Mouse (Mus musculus) brown adipose tissue, adult 24 weeks (tissue): Measurements from ENCODE around the gene Sesn3. TPM values are rescaled to one million over a fixed set of nuclear protein-coding genes. Genes with fewer than 3 reads are reported as not detected.
"Not testable (repeated sequence)": the region's sequence is repeated elsewhere in the genome, so short reads cannot be mapped to it uniquely, and the experiment has no call there.

Experiments
- H3K27ac ChIP-seq: fragments of 200-500 bp; replicated peaks from 2 replicates; pipeline ENCODE4 v1.5.1; 2012; ENCODE audit warnings: low read depth, mild to moderate bottlenecking, low read length
- H3K4me1 ChIP-seq: fragments of 200-500 bp; 2 replicates; pipeline ENCODE4 v1.6.1; 2012; ENCODE audit warnings: low read length, mixed read lengths; ENCODE audit not compliant: control insufficient read depth, insufficient read depth, insufficient read length
- H3K4me3 ChIP-seq: fragments of 200-500 bp; 2 replicates; pipeline ENCODE4 v1.5.1; 2012; ENCODE audit warnings: low read depth, mild to moderate bottlenecking, low read length, moderate library complexity; ENCODE audit not compliant: insufficient read depth
- polyA plus RNA-seq: library from polyadenylated mRNA; stranded (reverse); fragments of >200 nt; gene quantifications from 2 replicates; pipeline ENCODE4 v1.2.4, GENCODE M21; 2012; ENCODE audit not compliant: missing spikeins, insufficient read depth, insufficient read length

Gene Sesn3
- polyA plus RNA-seq, 1 experiment = 7.3 TPM

DNA sequence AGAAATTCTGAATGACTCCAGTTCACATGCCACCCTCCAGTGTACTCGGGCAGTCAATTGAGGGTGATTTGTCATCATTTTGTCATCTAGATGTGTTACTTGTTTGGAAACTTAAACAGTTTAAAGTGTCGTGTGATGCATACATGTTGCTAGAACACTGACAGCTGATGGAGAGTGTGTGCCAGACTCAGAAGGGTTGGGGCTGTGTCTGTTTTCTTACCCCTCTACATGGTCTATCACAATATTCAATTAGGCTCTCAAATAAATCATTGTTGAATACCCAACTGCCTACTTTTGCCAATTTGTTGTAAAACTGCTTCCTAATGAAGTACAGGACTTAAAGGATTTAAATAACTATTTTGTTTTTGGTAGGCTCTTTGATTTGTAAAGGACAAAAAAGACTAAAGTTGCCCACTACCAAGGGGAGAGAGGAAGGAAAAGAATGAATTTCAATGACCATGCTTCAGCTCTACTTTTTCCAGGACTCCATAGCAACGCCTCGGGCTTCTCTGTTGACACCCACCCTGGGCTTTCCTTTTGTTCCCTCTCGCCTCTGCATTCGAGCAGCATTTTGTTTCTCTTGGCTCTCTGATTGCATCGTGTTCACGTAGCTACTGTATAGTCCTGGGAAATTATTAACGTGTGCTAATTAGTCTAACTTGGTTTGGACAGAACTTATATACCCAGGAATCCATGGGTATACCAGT is 29.5 kb downstream of the Sesn3 start:
- Histone ChIP-seq H3K4me3 (no peak overlapping the region), H3K4me1 (no peaks in the 10 kb centered on the region)

DNA sequence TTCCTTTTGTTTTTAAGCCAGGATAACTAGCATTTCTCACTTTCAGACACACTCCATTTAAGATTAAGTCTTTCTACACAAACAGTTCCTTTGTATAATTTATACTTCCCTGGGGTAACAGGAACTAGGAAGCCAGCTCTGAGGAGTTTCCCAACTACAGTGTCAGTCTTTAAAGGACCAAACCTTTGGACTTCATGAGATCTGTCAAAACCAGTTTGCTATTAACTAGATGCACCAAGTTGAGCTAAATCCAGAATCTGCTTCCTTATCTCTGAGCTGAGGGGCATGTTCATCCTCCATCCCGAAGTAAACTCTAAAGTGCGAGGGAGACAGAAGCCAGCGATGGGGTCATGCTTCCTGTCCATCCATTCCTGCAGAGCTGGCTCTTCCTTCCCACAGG is 32.5 kb downstream of the Sesn3 start:
- no peaks in the 10 kb centered on the region for H3K4me1 ChIP-seq
- H3K27ac ChIP-seq = no peak overlapping the region
- no peak overlapping the region for H3K4me3 ChIP-seq

More for the DNA sequence above, 29.5 kb downstream of the Sesn3 start:
- no peak overlapping the region for H3K27ac ChIP-seq

DNA sequence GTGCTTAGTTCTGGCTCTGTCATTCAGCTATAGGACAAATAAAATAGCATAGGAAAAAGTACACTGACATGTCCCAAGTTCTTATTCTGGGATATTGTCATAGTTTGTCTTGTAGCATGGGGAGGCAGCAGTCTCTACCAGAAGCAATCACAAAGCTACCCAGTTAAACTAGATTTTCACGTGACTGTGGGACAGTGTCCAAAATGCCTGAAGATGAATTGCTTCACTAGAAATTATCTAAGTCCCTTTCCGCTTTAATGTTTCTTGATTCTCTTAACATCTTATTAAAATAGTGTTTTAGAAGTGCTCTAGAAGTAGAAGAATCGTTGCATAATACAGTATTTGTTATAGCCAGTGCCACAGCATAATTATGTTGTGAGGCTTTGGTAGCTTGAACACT is 39.1 kb downstream of the Sesn3 start:
- Histone ChIP-seq H3K4me1 (no peaks in the 10 kb centered on the region; the same call in 1 of the 2 replicates), H3K27ac (no peak overlapping the region), H3K4me3 (no peak overlapping the region)

DNA sequence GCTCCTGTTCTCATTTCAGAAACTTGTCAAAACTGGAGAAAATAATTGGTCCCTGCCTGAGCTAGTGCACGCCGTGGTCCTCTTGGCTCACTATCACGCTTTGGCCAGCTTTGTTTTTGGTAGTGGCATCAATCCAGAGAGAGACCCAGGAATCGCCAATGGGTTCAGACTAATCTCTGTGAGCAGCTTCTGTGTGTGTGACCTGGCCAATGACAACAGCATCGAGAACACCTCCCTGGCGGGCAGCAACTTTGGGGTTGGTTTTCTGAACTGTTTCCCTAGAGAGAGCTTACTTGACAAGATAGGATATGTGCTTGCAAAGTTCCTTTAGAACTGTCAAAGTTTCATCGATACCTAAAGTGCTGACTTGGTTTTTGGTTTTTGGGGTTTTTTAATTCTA is 39.6 kb downstream of the Sesn3 start:
- Histone ChIP-seq H3K4me1 (no peaks in the 10 kb centered on the region; the same call in 1 of the 2 replicates), H3K27ac (no peak overlapping the region), H3K4me3 (no peak overlapping the region)

DNA sequence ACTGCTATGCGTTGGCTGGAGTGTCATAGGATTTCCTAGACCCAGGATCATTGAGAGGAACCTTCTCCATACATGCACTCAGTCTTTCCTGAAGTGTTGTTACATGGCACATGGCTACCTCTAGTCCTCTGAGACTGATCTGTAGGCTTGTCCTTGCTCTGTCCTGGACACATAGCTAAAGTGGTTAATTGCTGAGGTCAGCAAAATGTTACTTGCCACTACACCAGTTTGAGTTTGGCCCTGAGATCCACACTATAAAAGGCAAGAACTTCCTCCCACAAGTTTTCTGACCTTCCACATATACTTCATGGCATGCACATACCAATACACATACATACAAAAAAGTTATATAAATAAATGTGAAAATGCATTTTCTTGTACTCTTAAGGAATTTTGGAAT is 41.8 kb downstream of the Sesn3 start:
- Histone ChIP-seq H3K27ac (no peak overlapping the region), H3K4me3 (no peak overlapping the region), H3K4me1 (no peaks in the 10 kb centered on the region; the same call in 1 of the 2 replicates)

DNA sequence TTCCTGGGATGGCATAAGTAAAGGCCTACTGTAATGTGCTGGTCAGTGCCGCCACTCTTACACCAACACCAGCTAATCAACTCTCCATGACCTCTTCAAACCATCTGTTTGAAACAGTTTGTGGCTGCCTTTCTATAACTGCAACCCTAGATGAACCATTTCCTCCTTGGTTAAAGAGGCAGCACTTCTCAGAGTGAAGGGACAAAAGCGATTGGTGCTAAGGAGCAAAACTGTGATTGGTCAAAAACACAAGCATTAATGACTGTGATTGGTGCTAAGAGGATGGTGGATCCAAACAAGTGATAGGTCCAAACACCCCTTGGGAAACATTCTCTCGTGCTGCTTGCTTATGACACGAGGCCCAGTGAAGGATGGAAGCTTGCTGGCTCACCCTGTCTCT is 61.0 kb downstream of the Sesn3 start:
- no peaks in the 10 kb centered on the region for H3K4me1 ChIP-seq
- H3K27ac ChIP-seq = no peak overlapping the region
- no peak overlapping the region for H3K4me3 ChIP-seq

DNA sequence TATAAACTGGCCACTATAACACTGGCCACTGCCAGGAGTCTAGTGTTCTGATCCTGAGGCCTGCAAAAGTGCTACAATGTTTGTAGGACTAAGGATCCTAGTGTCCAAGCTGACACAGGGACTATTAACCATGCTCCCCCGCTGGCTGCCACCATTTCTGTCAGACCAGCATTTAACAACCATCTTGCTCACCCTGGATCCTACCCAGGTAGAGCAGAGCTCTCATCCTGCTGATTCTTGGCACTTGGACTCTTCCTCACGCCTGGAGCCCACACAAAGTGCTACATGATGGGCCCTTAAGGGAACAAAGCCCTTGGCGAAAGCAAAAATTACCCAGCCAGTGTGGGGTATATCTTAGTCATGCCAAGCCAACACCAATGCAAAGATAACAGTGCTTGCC is 62.0 kb downstream of the Sesn3 start:
- H3K27ac ChIP-seq = no peak overlapping the region
- no peak overlapping the region for H3K4me3 ChIP-seq
- H3K4me1 ChIP-seq = no peaks in the 10 kb centered on the region

DNA sequence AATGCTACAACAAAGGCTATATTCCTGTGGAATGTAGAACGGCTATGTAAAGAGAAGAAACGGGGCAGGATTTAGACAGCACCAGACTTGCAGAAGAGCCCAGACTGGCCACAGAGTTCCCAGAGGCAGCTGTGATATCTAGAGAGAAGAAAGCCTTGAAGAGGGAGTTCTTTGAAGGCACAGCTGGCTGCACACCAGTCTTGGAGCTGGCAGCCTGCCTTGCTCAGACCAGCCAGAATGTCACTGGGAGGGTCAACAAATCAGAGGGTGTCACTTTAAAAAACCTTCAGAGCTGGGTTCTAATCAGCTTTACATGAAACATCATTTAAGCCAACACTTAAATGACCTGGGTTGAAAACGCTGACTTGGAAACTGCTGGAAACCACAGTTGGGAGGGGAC is 63.8 kb downstream of the Sesn3 start:
- H3K27ac ChIP-seq = no peak overlapping the region
- no peak overlapping the region for H3K4me3 ChIP-seq

DNA sequence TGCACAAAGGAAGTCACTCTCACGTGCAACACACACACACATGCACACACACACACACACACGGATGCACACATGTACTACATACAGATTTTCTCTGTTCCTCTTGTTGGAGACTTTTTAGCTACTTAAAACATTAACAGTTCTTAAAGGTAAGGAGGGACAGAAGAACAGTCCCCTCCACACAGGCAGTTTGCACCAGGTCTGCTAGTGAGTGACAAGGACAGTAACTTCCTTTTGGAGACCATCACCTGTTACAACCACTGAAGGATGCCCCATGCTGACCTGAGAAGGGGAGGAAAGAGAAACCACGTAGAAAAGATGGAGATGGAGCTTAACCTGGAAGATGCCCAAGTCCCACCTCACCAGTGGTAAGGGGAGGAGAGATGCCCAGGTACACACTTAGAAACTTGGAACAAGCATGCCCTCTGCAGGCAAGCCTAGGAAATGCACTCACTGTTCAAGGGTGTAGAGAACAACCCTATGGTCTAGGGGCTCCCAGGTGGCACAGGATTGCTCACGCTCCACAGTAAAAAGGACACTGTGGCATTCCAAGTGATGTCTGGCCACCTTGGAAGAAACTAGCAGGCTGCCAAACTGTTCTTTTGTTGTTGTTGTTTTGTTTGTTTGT is 67.3 kb downstream of the Sesn3 start:
- no peak overlapping the region for H3K4me3 ChIP-seq
- no peak overlapping the region for H3K27ac ChIP-seq
- no peaks in the 10 kb centered on the region for H3K4me1 ChIP-seq

More for the DNA sequence above, 63.8 kb downstream of the Sesn3 start:
- no peaks in the 10 kb centered on the region for H3K4me1 ChIP-seq

DNA sequence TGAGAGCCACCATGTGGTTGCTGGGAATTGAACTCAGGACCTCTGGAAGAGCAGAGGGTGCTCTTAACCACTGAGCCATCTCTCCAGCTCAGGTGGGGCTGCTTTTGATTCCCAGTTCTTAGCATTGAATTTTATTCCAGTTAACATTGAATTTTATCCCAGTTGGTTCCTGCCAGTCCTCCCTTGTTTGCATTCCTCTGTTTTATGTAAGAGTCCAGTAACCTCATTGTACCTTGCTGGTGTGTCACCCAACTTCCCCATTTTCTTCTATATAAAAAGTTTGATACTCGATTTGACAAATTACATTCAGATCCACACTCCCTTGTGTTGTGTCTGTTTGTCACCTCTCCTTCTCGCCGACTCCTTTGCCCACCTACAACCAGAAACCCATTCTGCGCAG is 71.0 kb downstream of the Sesn3 start:
- H3K4me1 ChIP-seq, H3K4me3 ChIP-seq, H3K27ac ChIP-seq: not testable (repeated sequence)

DNA sequence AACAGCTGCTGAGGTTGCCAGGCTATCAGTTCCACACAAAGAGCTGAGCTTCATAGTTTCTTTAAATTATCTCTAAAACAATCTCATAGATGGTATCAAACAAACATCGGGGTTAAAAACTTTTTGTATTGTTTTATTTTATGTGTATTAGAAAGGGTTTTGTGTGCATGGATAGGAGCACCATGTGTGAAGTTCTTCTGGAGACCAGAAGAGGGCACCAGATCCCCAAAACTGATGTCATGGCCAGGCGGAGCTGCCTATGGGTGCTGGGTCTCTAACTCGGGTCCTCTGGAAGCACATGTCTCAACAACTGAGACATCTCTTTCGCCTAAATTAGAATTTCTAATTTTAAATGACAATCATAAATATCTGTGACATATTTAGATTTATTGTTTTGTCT is 73.5 kb downstream of the Sesn3 start:
- H3K4me1 ChIP-seq = no peaks in the 10 kb centered on the region
- H3K4me3 ChIP-seq = no peak overlapping the region
- no peak overlapping the region for H3K27ac ChIP-seq

DNA sequence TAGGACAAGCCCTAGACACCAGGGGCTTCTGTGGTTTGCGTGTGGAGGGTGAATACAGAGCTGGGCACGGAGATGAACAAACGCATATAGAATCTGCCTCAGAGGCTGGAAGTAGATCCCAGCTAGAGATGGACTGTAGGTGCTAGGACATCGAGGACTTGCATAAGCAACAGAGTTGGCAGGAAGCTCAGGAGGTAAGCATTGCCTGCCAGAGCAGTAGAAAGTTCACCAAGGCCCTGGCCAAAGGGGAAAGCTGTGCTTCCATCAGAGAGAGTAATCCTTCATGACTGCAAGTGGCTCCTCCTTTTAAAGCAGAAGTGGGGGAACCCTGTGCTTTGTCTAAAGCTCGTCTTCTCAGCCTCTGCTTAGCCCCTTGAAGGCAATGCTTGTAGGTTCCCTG is 74.5 kb downstream of the Sesn3 start:
- Histone ChIP-seq H3K27ac (no peak overlapping the region), H3K4me3 (no peak overlapping the region)

DNA sequence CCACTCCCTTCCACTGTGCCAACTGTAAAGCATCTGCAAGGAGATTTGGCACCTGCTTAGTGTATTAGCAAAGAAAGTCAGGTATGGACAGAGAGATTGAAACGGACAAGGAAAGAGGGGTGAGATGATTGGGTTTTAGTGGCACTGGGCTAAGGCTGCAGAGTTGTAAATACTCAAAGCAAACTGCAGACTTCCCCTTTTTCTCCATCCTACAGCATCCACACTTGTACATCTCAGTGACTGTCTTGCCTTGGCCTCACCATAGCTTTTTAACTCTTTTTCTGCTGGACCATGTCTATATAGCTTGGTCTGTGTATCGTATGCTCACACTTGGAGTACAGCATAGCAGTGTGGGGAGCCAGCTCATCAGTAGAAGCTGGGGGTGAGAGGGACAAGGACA is 75.9 kb downstream of the Sesn3 start:
- Histone ChIP-seq H3K4me1 (no peaks in the 10 kb centered on the region), H3K27ac (no peak overlapping the region), H3K4me3 (no peak overlapping the region)

More for the DNA sequence above, 74.5 kb downstream of the Sesn3 start:
- H3K4me1 ChIP-seq = no peaks in the 10 kb centered on the region

DNA sequence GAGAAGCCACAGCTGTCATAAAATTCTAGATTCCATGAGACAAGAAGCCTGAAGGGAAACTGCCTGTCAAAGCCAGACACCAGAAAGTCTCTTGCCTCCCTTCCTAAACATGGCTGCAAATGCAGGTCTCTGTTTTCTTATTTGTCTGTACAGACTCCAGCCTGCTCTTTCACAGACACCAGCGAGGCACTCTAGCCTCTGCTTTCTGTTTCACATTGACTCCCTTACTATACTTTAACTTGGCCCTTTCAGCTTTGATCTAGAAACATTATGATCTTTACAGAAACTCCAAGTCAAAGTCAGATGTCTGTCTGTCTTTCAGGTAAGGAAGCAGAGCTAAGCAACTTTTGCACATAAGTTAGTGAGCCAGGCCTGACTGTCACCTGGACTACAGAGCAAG is 77.5 kb downstream of the Sesn3 start:
- H3K4me1 ChIP-seq = no peaks in the 10 kb centered on the region
- H3K27ac ChIP-seq = no peak overlapping the region
- no peak overlapping the region for H3K4me3 ChIP-seq

DNA sequence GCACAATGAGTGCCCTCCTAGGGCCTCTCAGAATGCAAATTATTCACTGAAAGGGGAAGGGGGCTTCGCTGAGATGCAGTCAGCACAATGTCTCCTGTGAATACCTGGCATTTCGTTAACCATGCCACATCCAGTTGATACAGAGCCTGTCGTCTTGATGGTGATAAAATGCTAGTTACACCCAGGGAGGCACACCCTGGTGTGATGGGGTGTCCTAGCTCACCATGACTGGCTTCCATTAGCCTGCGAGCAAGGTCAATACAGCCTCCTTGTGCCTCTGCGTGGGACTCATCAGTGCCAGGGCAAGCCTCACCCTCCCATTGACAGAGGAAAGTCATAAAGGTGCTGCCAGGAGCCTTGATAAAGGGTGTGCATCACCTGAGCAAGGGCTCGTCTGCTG is 80.0 kb downstream of the Sesn3 start:
- Histone ChIP-seq H3K27ac (no peak overlapping the region), H3K4me3 (no peak overlapping the region), H3K4me1 (no peaks in the 10 kb centered on the region)

DNA sequence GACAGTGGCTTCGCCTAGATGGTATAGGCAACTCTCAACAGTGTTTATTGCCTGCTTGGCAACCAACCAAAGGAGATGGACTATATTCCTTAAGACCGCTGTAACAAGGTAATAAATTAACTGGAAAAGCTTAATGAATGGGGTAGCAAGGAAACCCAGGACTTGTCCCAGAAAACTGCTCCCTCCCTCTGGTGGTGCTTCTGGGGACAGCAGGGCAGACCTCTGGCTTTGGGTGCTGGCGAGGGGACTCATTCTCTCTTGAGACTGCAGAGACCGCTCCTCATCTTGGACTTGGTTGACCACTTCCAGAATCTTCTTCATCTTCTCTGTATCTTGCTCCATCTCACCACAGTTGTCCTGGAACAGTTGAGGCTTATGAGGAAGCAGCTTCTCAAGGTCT is 82.2 kb downstream of the Sesn3 start:
- Histone ChIP-seq H3K4me3 (no peak overlapping the region), H3K4me1 (no peaks in the 10 kb centered on the region), H3K27ac (no peak overlapping the region)
